In the genomic region with DNA sequence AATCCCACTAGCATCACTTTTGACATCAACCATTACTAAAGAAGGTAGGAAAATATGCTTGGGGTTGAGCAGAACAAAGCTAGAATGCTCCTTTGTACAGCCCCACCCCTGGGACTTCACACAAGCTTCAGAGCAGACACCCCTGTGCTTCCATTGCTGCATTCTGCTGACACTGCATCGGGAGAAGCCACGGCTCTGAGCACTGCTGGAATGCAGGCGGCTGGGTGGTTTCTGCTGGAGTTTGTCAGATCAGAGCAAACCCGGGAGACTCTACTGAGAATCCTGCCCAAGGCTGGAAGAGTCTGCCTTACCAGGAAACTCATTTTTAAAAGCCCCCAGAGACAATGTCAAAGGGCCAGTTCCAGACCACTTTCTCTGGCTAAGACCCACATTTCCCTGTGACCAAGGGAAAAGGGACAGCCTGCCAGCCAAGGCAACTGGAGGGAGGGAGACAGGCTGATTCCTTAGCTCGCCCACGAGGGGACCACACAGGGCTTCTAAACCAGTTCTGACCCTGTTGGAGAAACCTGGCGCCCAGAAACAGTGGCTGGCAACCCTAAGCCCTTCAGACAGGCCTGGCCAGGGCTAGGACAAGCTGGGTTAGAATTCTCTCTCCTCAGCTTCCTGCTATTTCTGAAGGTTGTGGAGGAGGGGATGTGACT, we compare ENCODE assay signal across 9 mouse cellular contexts. TPM values are rescaled to one million over a fixed set of nuclear protein-coding genes. Genes with fewer than 3 reads are reported as not detected.
DNase-seq lines count a peak whose midpoint lies in the region; ATAC-seq and TF ChIP-seq lines count a peak whose summit lies in the region.
"Had no signal": no experiment of that assay in that cellular context is flagged by ENCODE, and none has a peak within 500 bp of the region (broad histone marks: within the 10 kb centered on the region; RNA-seq: fewer than 3 reads in every experiment).

No protein-coding gene starts in this region.

- H3K36me3 ChIP-seq in heart, embryonic 16.5 days (ENCODE audit: control insufficient read depth, insufficient read depth) = peaks cover 4% of the 10 kb centered on the region; the same call in 1 of the 2 replicates
- peaks cover 7% of the 10 kb centered on the region; the same call in 1 of the 2 replicates for H3K36me3 ChIP-seq in limb, embryonic 10.5 days
- H3K36me3 ChIP-seq in forebrain, embryonic 11.5 days (ENCODE audit: control insufficient read depth, insufficient read depth, low read length) = no peaks in the 10 kb centered on the region

- H3K27ac ChIP-seq in layer of hippocampus, adult 2 months = peak overlapping the region; percentile 49
- peak overlapping the region; percentile 36; the same call in 1 of the 2 replicates for H3K27ac ChIP-seq in bone marrow, adult 2 months (ENCODE audit: control insufficient read depth, insufficient read depth, low read depth, low read length, poor library complexity)
- H3K27ac ChIP-seq in heart, embryonic 16.5 days (ENCODE audit: low read length) = peak overlapping the region; percentile 47
- peak overlapping the region; percentile 19; the same call in 1 of the 2 replicates for H3K27ac ChIP-seq in limb, embryonic 10.5 days
- H3K27ac ChIP-seq in forebrain, embryonic 11.5 days (ENCODE audit: low read depth, low read length) = no peak overlapping the region

- H3K4me1 ChIP-seq in bone marrow, adult 2 months (ENCODE audit: control insufficient read depth, insufficient read depth, low read length) = peaks cover 7% of the 10 kb centered on the region
- peaks cover 31% of the 10 kb centered on the region for H3K4me1 ChIP-seq in heart, embryonic 16.5 days (ENCODE audit: control insufficient read depth, insufficient read depth, low read length)
- H3K4me1 ChIP-seq in limb, embryonic 10.5 days = peaks cover 25% of the 10 kb centered on the region
- H3K4me1 ChIP-seq in forebrain, embryonic 11.5 days (replicated peaks; ENCODE audit: control insufficient read depth, insufficient read depth, low read length) = no peaks in the 10 kb centered on the region

- no peak for TF ChIP-seq CTCF in layer of hippocampus, adult 2 months (conservative IDR thresholded peaks at IDR 0.05)
- TF ChIP-seq CTCF in bone marrow, adult 2 months (IDR thresholded peaks at IDR 0.05; ENCODE audit: control insufficient read depth, insufficient read depth, low read length) = no peak

- H3K4me2 ChIP-seq in heart, embryonic 16.5 days (ENCODE audit: low read depth, low read length) = no peak overlapping the region
- H3K4me2 ChIP-seq in forebrain, embryonic 11.5 days (ENCODE audit: low read depth, low read length, severe bottlenecking) = no peak overlapping the region
- H3K4me2 ChIP-seq: midbrain, embryonic 11.5 days had no signal

- H3K9ac ChIP-seq in heart, embryonic 16.5 days (ENCODE audit: low read length) = peak overlapping the region; percentile 34
- no peak overlapping the region for H3K9ac ChIP-seq in forebrain, embryonic 11.5 days (ENCODE audit: low read length)

- no peaks in the 10 kb centered on the region for H3K27me3 ChIP-seq in heart, embryonic 16.5 days (ENCODE audit: control insufficient read depth, insufficient read depth, low read length)
- no peaks in the 10 kb centered on the region for H3K27me3 ChIP-seq in limb, embryonic 10.5 days (ENCODE audit: low read depth, poor library complexity, severe bottlenecking)
- no peaks in the 10 kb centered on the region for H3K27me3 ChIP-seq in forebrain, embryonic 11.5 days (ENCODE audit: control insufficient read depth, insufficient read depth, low read length)

- no peak overlapping the region for H3K4me3 ChIP-seq in layer of hippocampus, adult 2 months
- no peak overlapping the region for H3K4me3 ChIP-seq in bone marrow, adult 2 months (replicated peaks; ENCODE audit: control insufficient read depth, low read depth, low read length)
- no peak overlapping the region for H3K4me3 ChIP-seq in heart, embryonic 16.5 days (ENCODE audit: low read length)
- H3K4me3 ChIP-seq in limb, embryonic 10.5 days = no peak overlapping the region
- no peak overlapping the region for H3K4me3 ChIP-seq in forebrain, embryonic 11.5 days (ENCODE audit: low read depth, low read length)

- TF ChIP-seq POLR2A in bone marrow, adult 2 months (IDR thresholded peaks at IDR 0.05; ENCODE audit: borderline replicate concordance, control insufficient read depth, low read depth, low read length) = no peak

- ATAC-seq in heart, embryonic 16.5 days (replicated peaks; ENCODE audit: extremely low read depth, insufficient read depth, low FRiP score) = 0 out of 2 replicates have a peak, but pooled peaks have one; percentile 38
- no peak for ATAC-seq in forebrain, embryonic 11.5 days (replicated peaks; ENCODE audit: low FRiP score)

- no peak for DNase-seq in layer of hippocampus, adult 2 months (ENCODE audit: low spot score in 2 of 2)
- no peak for DNase-seq in layer of hippocampus, adult 8-10 months (ENCODE audit: low spot score in 2 of 2)
- no peak for DNase-seq in limb, embryonic 10.5 days (ENCODE audit: low spot score)
- no peak for DNase-seq in adrenal gland, postnatal 14 days
- no peak for DNase-seq in forebrain, embryonic 11.5 days (ENCODE audit: low spot score)
- DNase-seq in thymus, postnatal 36 days = no peak

- H3K9me3 ChIP-seq in heart, embryonic 16.5 days (replicated peaks; ENCODE audit: control insufficient read depth, low read length) = no peaks in the 10 kb centered on the region
- H3K9me3 ChIP-seq in limb, embryonic 10.5 days (replicated peaks) = no peaks in the 10 kb centered on the region
- H3K9me3 ChIP-seq in forebrain, embryonic 11.5 days (ENCODE audit: control insufficient read depth, low read length) = no peaks in the 10 kb centered on the region

- WGBS in bone marrow, adult 2 months = 73% methylated on average over 7 of the region's 7 CpGs
- 34% methylated on average over 7 of the region's 7 CpGs for whole genome bisulfite sequencing in heart, embryonic 16.5 days
- WGBS in limb, embryonic 10.5 days = 63% methylated on average over 7 of the region's 7 CpGs
- 70% methylated on average over 7 of the region's 7 CpGs for WGBS in forebrain, embryonic 11.5 days

RNA-seq across cellular contexts. Expression of a gene that starts 21.2 kb away (rescaled TPM):
- 100 to 1,000 TPM; 278 to 305 TPM for total RNA-seq in layer of hippocampus, adult 2 months (2021)
- 100 to 1,000 TPM; 258 to 301 (median 285) TPM for total RNA-seq in layer of hippocampus, adult 8-10 months (2022)
- 37.5 and 58.3 TPM in 2 replicates for polyA plus RNA-seq in bone marrow, adult 2 months (2011; ENCODE audit: insufficient read depth, insufficient read length, low replicate concordance, missing spikeins)
- 62.4 and 63.7 TPM in 2 replicates for polyA plus RNA-seq in heart, embryonic 16.5 days (2015; fragmentation: Nextera tagmentation; extraction: Ambion mirVana)
- 58.3 and 68.6 TPM in 2 replicates for polyA plus RNA-seq in limb, embryonic 10.5 days (2016; fragmentation: Nextera tagmentation; extraction: Ambion mirVana)
- total RNA-seq in adrenal gland, postnatal 14 days (2021) = 90.6 and 97.4 TPM in 2 replicates
- polyA plus RNA-seq in forebrain, embryonic 11.5 days (2014; fragmentation: Nextera tagmentation; extraction: Ambion mirVana) = 99.2 and 108 TPM in 2 replicates

RNA-seq across cellular contexts. Expression of a gene that starts 26.1 kb away (rescaled TPM):
- total RNA-seq in layer of hippocampus, adult 2 months (2021) = not detected
- total RNA-seq in layer of hippocampus, adult 8-10 months (2022) = not detected
- polyA plus RNA-seq in bone marrow, adult 2 months (2011; ENCODE audit: insufficient read depth, insufficient read length, low replicate concordance, missing spikeins) = 0.82 TPM in 1 of 2 replicates, not detected in the other
- 0.24 and 0.25 TPM in 2 replicates for polyA plus RNA-seq in heart, embryonic 16.5 days (2015; fragmentation: Nextera tagmentation; extraction: Ambion mirVana)
- polyA plus RNA-seq in limb, embryonic 10.5 days (2016; fragmentation: Nextera tagmentation; extraction: Ambion mirVana) = 78.2 and 83.2 TPM in 2 replicates
- total RNA-seq in adrenal gland, postnatal 14 days (2021) = 1.1 and 1.2 TPM in 2 replicates
- 13.5 and 13.6 TPM in 2 replicates for polyA plus RNA-seq in forebrain, embryonic 11.5 days (2014; fragmentation: Nextera tagmentation; extraction: Ambion mirVana)

RNA-seq across cellular contexts. Expression of a gene that starts 48.0 kb away (rescaled TPM):
- 10 to 100 TPM; 36.2 to 38.9 TPM for total RNA-seq in layer of hippocampus, adult 2 months (2021)
- total RNA-seq in layer of hippocampus, adult 8-10 months (2022) = 10 to 100 TPM; 35.1 to 41.2 (median 40.8) TPM
- polyA plus RNA-seq in bone marrow, adult 2 months (2011; ENCODE audit: insufficient read depth, insufficient read length, low replicate concordance, missing spikeins) = 7.3 and 10.1 TPM in 2 replicates
- polyA plus RNA-seq in heart, embryonic 16.5 days (2015; fragmentation: Nextera tagmentation; extraction: Ambion mirVana) = 26.3 and 31.3 TPM in 2 replicates
- polyA plus RNA-seq in limb, embryonic 10.5 days (2016; fragmentation: Nextera tagmentation; extraction: Ambion mirVana) = 18.9 and 25.3 TPM in 2 replicates
- total RNA-seq in adrenal gland, postnatal 14 days (2021) = 16.0 and 18.1 TPM in 2 replicates
- 20.2 and 24.6 TPM in 2 replicates for polyA plus RNA-seq in forebrain, embryonic 11.5 days (2014; fragmentation: Nextera tagmentation; extraction: Ambion mirVana)
